8 mouse cellular contexts compared by ENCODE assay signal in the genomic region with DNA sequence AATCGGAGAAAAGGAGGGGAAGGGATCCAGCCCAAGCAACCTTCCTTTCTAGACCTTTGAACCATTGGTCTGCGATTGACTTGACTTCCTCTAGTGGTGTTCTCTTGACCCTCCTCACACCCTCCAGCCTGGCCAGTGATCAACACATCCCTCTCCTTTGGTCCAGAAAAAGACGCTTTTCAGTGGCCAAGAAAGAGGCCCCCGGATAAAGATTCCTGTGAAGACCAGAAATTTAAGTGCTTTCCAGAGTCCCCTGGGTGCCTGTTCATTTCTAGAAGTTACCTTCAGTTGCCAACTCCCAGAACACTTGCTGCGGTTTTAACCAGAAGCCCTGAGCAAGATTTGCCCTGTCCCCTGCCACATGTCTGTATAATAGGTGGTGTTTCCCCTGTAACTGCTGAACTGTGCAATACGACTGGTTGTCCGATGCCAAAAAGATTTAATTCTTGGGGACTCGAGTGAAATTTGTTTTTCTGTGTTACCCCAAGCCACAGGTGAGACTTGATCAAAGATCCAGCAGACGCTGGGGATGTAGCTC. TPM values are rescaled to one million over a fixed set of nuclear protein-coding genes. Genes with fewer than 3 reads are reported as not detected.
DNase-seq lines count a peak whose midpoint lies in the region; ATAC-seq and TF ChIP-seq lines count a peak whose summit lies in the region.
"Not testable (repeated sequence)": the region's sequence is repeated elsewhere in the genome, so short reads cannot be mapped to it uniquely, and the experiment has no call there.

Gene Bud23 (minus strand): TSS at position 51 of the 538 bp plus-strand sequence.

- peak within 1 kb of the TSS; percentile 80 for H3K4me3 ChIP-seq in erythroblast, embryonic 14.5 days (replicated peaks)
- peak within 1 kb of the TSS; percentile 86 for H3K4me3 ChIP-seq in hindbrain, embryonic 12.5 days
- H3K4me3 ChIP-seq in liver, embryonic 11.5 days (ENCODE audit: low read depth, low read length) = peak within 1 kb of the TSS; percentile 76
- peak within 1 kb of the TSS; percentile 96 for H3K4me3 ChIP-seq in midbrain, embryonic 13.5 days (replicated peaks)
- peak within 1 kb of the TSS; percentile 98 for H3K4me3 ChIP-seq in testis, adult 2 months (ENCODE audit: control insufficient read depth, low read depth, low read length)

- TF ChIP-seq CTCF in testis, adult 2 months (IDR thresholded peaks at IDR 0.05; ENCODE audit: control insufficient read depth, insufficient read depth, insufficient replicate concordance, low read depth, low read length) = not testable (repeated sequence)

- H3K27ac ChIP-seq in hindbrain, embryonic 12.5 days = peak within 1 kb of the TSS; percentile 50; the same call in 1 of the 2 replicates
- H3K27ac ChIP-seq in liver, embryonic 11.5 days (ENCODE audit: low read depth, low read length) = peak within 1 kb of the TSS; percentile 54; the same call in 1 of the 2 replicates
- H3K27ac ChIP-seq in midbrain, embryonic 13.5 days = peak within 1 kb of the TSS; percentile 76
- H3K27ac ChIP-seq in testis, adult 2 months (ENCODE audit: control insufficient read depth, insufficient read depth, low read depth, low read length) = peak within 1 kb of the TSS; percentile 80

- H3K27me3 ChIP-seq in erythroblast, embryonic 14.5 days (ENCODE audit: control insufficient read depth); hindbrain, embryonic 12.5 days; liver, embryonic 11.5 days (replicated peaks; ENCODE audit: control insufficient read depth, insufficient read depth, low read length); midbrain, embryonic 13.5 days; testis, adult 2 months (ENCODE audit: control insufficient read depth, insufficient read depth, low read length): not testable (repeated sequence)

- H3K4me1 ChIP-seq in erythroblast, embryonic 14.5 days (ENCODE audit: control insufficient read depth) = peaks cover 38% of the 10 kb centered on the region
- peaks cover 20% of the 10 kb centered on the region for H3K4me1 ChIP-seq in hindbrain, embryonic 12.5 days
- not testable (repeated sequence) for H3K4me1 ChIP-seq in liver, embryonic 11.5 days (replicated peaks; ENCODE audit: control insufficient read depth, insufficient read depth, low read length); testis, adult 2 months (ENCODE audit: control insufficient read depth, insufficient read depth, low read length)
- H3K4me1 ChIP-seq in midbrain, embryonic 13.5 days (replicated peaks) = peaks cover 28% of the 10 kb centered on the region

- H3K36me3 ChIP-seq in erythroblast, embryonic 14.5 days (ENCODE audit: control insufficient read depth) = peaks cover 47% of the 10 kb centered on the region
- peaks cover 37% of the 10 kb centered on the region for H3K36me3 ChIP-seq in hindbrain, embryonic 12.5 days
- peaks cover 24% of the 10 kb centered on the region for H3K36me3 ChIP-seq in liver, embryonic 11.5 days (ENCODE audit: control insufficient read depth, insufficient read depth, low read length)
- peaks cover 35% of the 10 kb centered on the region for H3K36me3 ChIP-seq in midbrain, embryonic 13.5 days
- not testable (repeated sequence) for H3K36me3 ChIP-seq in testis, adult 2 months (ENCODE audit: control insufficient read depth, insufficient read depth, low read length)

- H3K9me3 ChIP-seq in erythroblast, embryonic 14.5 days (ENCODE audit: control insufficient read depth, low read length); hindbrain, embryonic 12.5 days (replicated peaks); liver, embryonic 11.5 days (ENCODE audit: control insufficient read depth, low read length); midbrain, embryonic 13.5 days: not testable (repeated sequence)

- peak within 1 kb of the TSS; percentile 80 for H3K4me2 ChIP-seq in hindbrain, embryonic 12.5 days (replicated peaks)
- H3K4me2 ChIP-seq in liver, embryonic 11.5 days = peak within 1 kb of the TSS; percentile 96
- peak within 1 kb of the TSS; percentile 98 for H3K4me2 ChIP-seq in midbrain, embryonic 13.5 days (replicated peaks)

- not testable (repeated sequence) for DNase-seq in adrenal gland, postnatal 10 days; layer of hippocampus, adult 8-10 months (ENCODE audit: low spot score in 2 of 2); liver, embryonic 11.5 days (ENCODE audit: low spot score)
- DNase-seq in heart, adult 11 months = peak; percentile 84

- WGBS in hindbrain, embryonic 12.5 days = 79% methylated on average over 9 of the region's 9 CpGs
- WGBS in liver, embryonic 11.5 days = 66% methylated on average over 9 of the region's 9 CpGs
- WGBS in midbrain, embryonic 13.5 days = 77% methylated on average over 9 of the region's 9 CpGs

- ATAC-seq in hindbrain, embryonic 12.5 days (ENCODE audit: low FRiP score); liver, embryonic 11.5 days (replicated peaks; ENCODE audit: low FRiP score); midbrain, embryonic 13.5 days: not testable (repeated sequence)

- peak within 1 kb of the TSS; percentile 79 for H3K9ac ChIP-seq in hindbrain, embryonic 12.5 days
- H3K9ac ChIP-seq in liver, embryonic 11.5 days (ENCODE audit: low read depth, low read length) = peak within 1 kb of the TSS; percentile 85
- H3K9ac ChIP-seq in midbrain, embryonic 13.5 days (replicated peaks) = peak within 1 kb of the TSS; percentile 88

- not testable (repeated sequence) for TF ChIP-seq POLR2A in testis, adult 2 months (IDR thresholded peaks at IDR 0.05; ENCODE audit: control insufficient read depth, low read depth, low read length)

RNA-seq across cellular contexts. Expression of gene Bud23, which starts in this region (rescaled TPM):
- 10 to 100 TPM; 41.3 to 44.6 TPM for total RNA-seq in adrenal gland, postnatal 10 days (2021)
- 12.3 TPM in 2 replicates for polyA plus RNA-seq in erythroblast, embryonic 14.5 days (2012)
- 113 and 119 TPM in 2 replicates for polyA plus RNA-seq in hindbrain, embryonic 12.5 days (2016; fragmentation: Nextera tagmentation; extraction: Ambion mirVana)
- 10 to 100 TPM; 46.6 to 64.1 (median 52.9) TPM for total RNA-seq in layer of hippocampus, adult 8-10 months (2022)
- polyA plus RNA-seq in liver, embryonic 11.5 days (2014; fragmentation: Nextera tagmentation; extraction: Ambion mirVana) = 157 and 158 TPM in 2 replicates
- polyA plus RNA-seq in midbrain, embryonic 13.5 days (2015; fragmentation: Nextera tagmentation; extraction: Ambion mirVana) = 89.8 and 103 TPM in 2 replicates
- 42.9 and 43.5 TPM in 2 replicates for polyA plus RNA-seq in testis, adult 2 months (2012; rRNA removed)
